Mouse (Mus musculus) layer of hippocampus, adult 18-20 months (tissue): ENCODE measurements around the gene Vmn1r114. TPM values are rescaled to one million over a fixed set of nuclear protein-coding genes. Genes with fewer than 3 reads are reported as not detected.
"Not testable (repeated sequence)": the region's sequence is repeated elsewhere in the genome, so short reads cannot be mapped to it uniquely, and the experiment has no call there.

Source experiments
- DNase-seq, 2 experiments: peaks; one replicate each; pipeline ENCODE4 v3.0.0; 2022; ENCODE audit warnings: low spot score in 2 of 2
- long read RNA-seq: library from polyadenylated mRNA; stranded (forward); transcript quantifications from one replicate; pipeline ENCODE4 v2.0.0, GENCODE M21; 2021
- total RNA-seq, 2 experiments: library from RNA; stranded (reverse); gene quantifications; 2 replicates each; pipeline ENCODE4 v1.2.3; 2021

The Vmn1r114 gene
- not detected for total RNA-seq
- long read RNA-seq: 0 reads

DNA sequence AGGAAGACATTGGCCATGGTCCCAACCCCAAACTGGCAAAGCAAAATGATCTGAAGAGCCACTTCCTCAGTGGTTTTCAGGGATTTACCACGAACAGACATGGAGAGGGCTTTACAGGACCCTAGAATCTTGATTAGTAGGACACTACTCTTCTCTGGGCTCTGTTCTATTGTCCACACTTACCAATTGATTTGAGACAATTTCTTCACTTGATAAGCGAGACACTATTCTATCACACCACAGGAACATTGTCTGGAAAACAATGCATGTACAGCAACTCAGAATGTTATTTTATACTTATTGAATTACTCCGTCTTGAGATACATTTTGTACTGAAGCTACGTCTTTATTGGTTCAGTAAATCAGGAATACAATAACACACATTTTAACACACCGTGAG lies at the start of gene Vmn1r114:
Vmn1r114 (minus strand) TSS at position 101 of the 400 bp plus-strand sequence.
- not testable (repeated sequence) for DNase-seq

DNA sequence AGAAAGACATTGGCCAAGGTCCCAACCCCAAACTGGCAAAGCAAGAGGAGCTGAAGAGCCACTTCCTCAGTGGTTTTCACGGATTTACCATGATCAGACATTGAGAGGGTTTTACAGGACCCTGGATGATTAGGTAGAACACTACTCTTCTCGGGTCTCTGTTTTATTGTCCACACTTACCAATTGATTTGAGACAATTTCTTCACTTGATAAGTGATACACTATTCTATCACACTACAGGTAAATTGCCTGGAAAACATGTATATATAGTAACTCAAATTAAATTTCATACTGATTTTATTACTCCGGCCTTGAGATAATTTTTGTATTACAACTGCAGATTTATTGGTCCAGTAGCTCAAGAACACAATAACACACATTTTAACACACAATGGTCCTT lies 32.9 kb upstream of the Vmn1r114 start, which contains the start of gene Vmn1r115:
Vmn1r115 (minus strand) TSS at position 101 of the 400 bp plus-strand sequence.
- DNase-seq: not testable (repeated sequence)

GRCm38 (mm10) chr7:20786985-20787384 lies 25.0 kb downstream of the Vmn1r114 start, which contains the start of gene Vmn1r113:
Gene Vmn1r113 (plus strand): TSS chr7:20787285.
- DNase-seq: not testable (repeated sequence)

DNA sequence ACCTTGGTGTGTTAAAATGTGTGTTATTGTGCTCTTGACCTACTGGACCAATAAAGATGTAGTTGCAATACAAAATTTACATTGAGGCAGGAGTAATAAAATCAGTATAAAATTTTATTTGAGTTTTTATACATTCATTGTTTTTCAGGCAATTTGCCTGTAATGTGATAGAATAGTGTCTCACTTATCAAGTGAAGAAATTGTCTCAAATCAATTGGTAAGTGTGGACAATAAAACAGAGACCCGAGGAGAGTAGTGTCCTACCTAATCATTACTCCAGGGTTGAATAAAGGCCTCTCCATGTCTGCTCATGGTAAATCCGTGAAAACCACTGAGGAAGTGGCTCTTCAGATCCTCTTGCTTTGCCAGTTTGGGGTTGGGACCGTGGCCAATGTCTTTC lies 41.1 kb downstream of the Vmn1r114 start, which contains the start of gene Vmn1r112:
Vmn1r112 (plus strand) TSS at position 301 of the 400 bp plus-strand sequence.
- DNase-seq: not testable (repeated sequence)

Other genes starting within 250 kb of the Vmn1r114 start
- gene Gm4141, start 235.9 kb downstream of the Vmn1r114 start, total RNA-seq: not detected
- gene Gm4513, start 213.2 kb downstream of the Vmn1r114 start, total RNA-seq: not detected
- gene Vmn1r107, start 143.3 kb downstream of the Vmn1r114 start, total RNA-seq: not detected
- gene Vmn1r111, start 109.0 kb downstream of the Vmn1r114 start, total RNA-seq: not detected
- not detected for gene Gm10668, start 81.6 kb downstream of the Vmn1r114 start, total RNA-seq
- not detected for gene Vmn1r112, start 41.0 kb downstream of the Vmn1r114 start, total RNA-seq
- not detected for gene Vmn1r113, start 24.9 kb downstream of the Vmn1r114 start, total RNA-seq
- not detected for gene Vmn1r115, start 32.8 kb upstream of the Vmn1r114 start, total RNA-seq
- not detected for gene Vmn1r116, start 60.1 kb upstream of the Vmn1r114 start, total RNA-seq
- gene Vmn1r117, start 71.9 kb upstream of the Vmn1r114 start, total RNA-seq: not detected
- gene Vmn1r118, start 100.2 kb upstream of the Vmn1r114 start, total RNA-seq: not detected
- gene Vmn1r119, start 200.3 kb upstream of the Vmn1r114 start, total RNA-seq: not detected
- gene Vmn1r120, start 241.6 kb upstream of the Vmn1r114 start, total RNA-seq: not detected